Mouse (Mus musculus) heart, adult 2 months (tissue): ENCODE data around the gene Rab3il1. TPM values are rescaled to one million over a fixed set of nuclear protein-coding genes. Genes with fewer than 3 reads are reported as not detected.

ENCODE experiments used
- DNase-seq, 2 experiments: peaks; one replicate each; pipeline ENCODE4 v3.0.0; 2021
- H3K27ac ChIP-seq: fragments of 200-600 bp; 2 replicates; pipeline ENCODE4 v1.8.1; 2022
- H3K27me3 ChIP-seq: fragments of 200-500 bp; 2 replicates; pipeline ENCODE4 v1.6.1; 2012; ENCODE audit warnings: mild to moderate bottlenecking, low read length, inconsistent platforms, mixed read lengths; ENCODE audit not compliant: control insufficient read depth, insufficient read depth
- H3K36me3 ChIP-seq: fragments of 200-500 bp; 2 replicates; pipeline ENCODE4 v1.6.1; 2012; ENCODE audit warnings: low read length, inconsistent platforms; ENCODE audit not compliant: control insufficient read depth, insufficient read depth
- H3K4me1 ChIP-seq: fragments of 200-500 bp; 2 replicates; pipeline ENCODE4 v1.6.1; 2011; ENCODE audit warnings: low read length; ENCODE audit not compliant: control insufficient read depth, insufficient read depth
- H3K4me3 ChIP-seq: fragments of 200-600 bp; 2 replicates; pipeline ENCODE4 v1.8.1; 2022
- H3K79me2 ChIP-seq: fragments of 200-500 bp; replicated peaks from 2 replicates; pipeline ENCODE4 v1.6.1; 2012; ENCODE audit warnings: mild to moderate bottlenecking, inconsistent platforms, low read length, moderate library complexity, mixed read lengths; ENCODE audit not compliant: control insufficient read depth, insufficient read depth
- H3K9ac ChIP-seq: fragments of 200-500 bp; 2 replicates; pipeline ENCODE4 v1.6.1; 2012; ENCODE audit warnings: low read depth, mild to moderate bottlenecking, control low read depth, inconsistent platforms, low read length, mixed read lengths
- CTCF ChIP-seq: fragments of 200-600 bp; IDR thresholded peaks from 2 replicates; pipeline ENCODE4 v1.8.1; 2022; ENCODE audit warnings: antibody characterized with exemption, mild to moderate bottlenecking, moderate library complexity
- EP300 ChIP-seq: fragments of 200-500 bp; IDR thresholded peaks from 2 replicates; pipeline ENCODE4 v1.6.1; 2011; ENCODE audit warnings: low read depth, low read length, control low read depth; ENCODE audit not compliant: insufficient read depth
- POLR2A ChIP-seq: fragments of 200-500 bp; IDR thresholded peaks from 2 replicates; pipeline ENCODE4 v1.6.1; 2011; ENCODE audit warnings: mild to moderate bottlenecking, low read depth, low read length, control low read depth; ENCODE audit not compliant: insufficient read depth
- WGBS: fragments of 180-500 bp; shearing (Covaris S2); methylation state at CpG from one replicate; pipeline ENCODE4 v1.1.7; 2018; 5-methylcytosine and 5-hydroxymethylcytosine counted together
- intact Hi-C: fragments of 180-260 bp; cut with DNase I; formaldehyde crosslinking; loops from one replicate; pipeline ENCODE4 v1.15.1; 2025
- polyA plus RNA-seq: library from polyadenylated mRNA; depleted of rRNA; stranded (reverse); fragments of >200 nt; gene quantifications from 2 replicates; pipeline ENCODE4 v1.2.3, GENCODE M21; 2012
- total RNA-seq, 2 experiments: library from RNA; stranded (reverse); gene quantifications; 2 replicates each; pipeline ENCODE4 v1.2.3; 2021

The Rab3il1 gene
- total and polyA plus RNA-seq, 3 experiments, result 5.9 to 11.1 (median 6.5) TPM

DNA sequence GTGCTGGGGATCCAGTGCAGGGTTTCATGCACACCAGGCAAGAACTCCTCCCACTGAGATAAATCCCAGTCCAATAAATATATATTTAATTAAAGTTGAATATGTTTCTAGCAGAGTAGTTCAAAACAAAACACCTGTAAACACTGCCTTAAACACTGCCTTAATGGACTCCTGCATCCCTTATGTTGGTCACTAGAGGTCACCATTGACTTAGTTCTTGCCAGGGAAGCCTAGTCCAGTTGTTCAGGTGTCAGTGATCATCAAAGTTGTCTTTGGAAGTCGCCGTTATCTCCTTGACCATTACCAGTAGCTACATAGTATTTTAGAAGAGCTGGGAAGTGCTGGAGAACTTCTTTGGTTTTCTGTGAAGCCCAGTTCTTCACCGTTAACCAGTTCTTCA is 1.1 kb upstream of the Rab3il1 start:
- 11% methylated on average over 3 of the region's 3 CpGs for WGBS
- H3K4me1 ChIP-seq, result no peaks in the 10 kb centered on the region
- no peak for TF ChIP-seq EP300
- TF ChIP-seq POLR2A, result no peak
- TF ChIP-seq CTCF, result no peak; the same call in 1 of the 2 replicates

GRCm38 (mm10) chr19:10003696-10004095 is 2.2 kb downstream of the Rab3il1 start:
- no peak for DNase-seq
- Histone ChIP-seq H3K4me1 (no peaks in the 10 kb centered on the region), H3K79me2 (no peaks in the 10 kb centered on the region), H3K27me3 (no peaks in the 10 kb centered on the region), H3K27ac (no peak overlapping the region), H3K36me3 (no peaks in the 10 kb centered on the region), H3K4me3 (no peak overlapping the region), H3K9ac (no peak overlapping the region)
- WGBS, result 100% methylated on average over 1 of the region's 1 CpGs
- TF ChIP-seq CTCF, result no peak
- no peak for TF ChIP-seq POLR2A
- intact Hi-C loops, result no loop called here

More for the DNA sequence above, 1.1 kb upstream of the Rab3il1 start:
- H3K9ac ChIP-seq, result no peak overlapping the region
- H3K4me3 ChIP-seq, result no peak overlapping the region
- no peaks in the 10 kb centered on the region for H3K79me2 ChIP-seq
- no peaks in the 10 kb centered on the region for H3K27me3 ChIP-seq
- H3K27ac ChIP-seq, result no peak overlapping the region
- DNase-seq, result no peak
- intact Hi-C loops, result loop anchor here (1.0 to 2.0 kb wide), 4 partner anchors 20 to 198 kb away; no protein-coding TSS in a partner anchor
- no peaks in the 10 kb centered on the region for H3K36me3 ChIP-seq

- Histone ChIP-seq H3K4me3 (no peak overlapping the region), H3K27ac (no peak overlapping the region), H3K4me1 (peaks cover 5% of the 10 kb centered on the region), H3K9ac (no peak overlapping the region), H3K79me2 (no peaks in the 10 kb centered on the region), H3K27me3 (no peaks in the 10 kb centered on the region), H3K36me3 (no peaks in the 10 kb centered on the region)
- TF ChIP-seq EP300, result no peak
- TF ChIP-seq CTCF, result no peak
- no peak for TF ChIP-seq POLR2A
- DNase-seq, result no peak
- intact Hi-C loops, result no loop called here
- WGBS, result 94% methylated on average over 1 of the region's 1 CpGs
Observed at GRCm38 (mm10) chr19:10011408-10011807, 9.9 kb downstream of the Rab3il1 start.

DNA sequence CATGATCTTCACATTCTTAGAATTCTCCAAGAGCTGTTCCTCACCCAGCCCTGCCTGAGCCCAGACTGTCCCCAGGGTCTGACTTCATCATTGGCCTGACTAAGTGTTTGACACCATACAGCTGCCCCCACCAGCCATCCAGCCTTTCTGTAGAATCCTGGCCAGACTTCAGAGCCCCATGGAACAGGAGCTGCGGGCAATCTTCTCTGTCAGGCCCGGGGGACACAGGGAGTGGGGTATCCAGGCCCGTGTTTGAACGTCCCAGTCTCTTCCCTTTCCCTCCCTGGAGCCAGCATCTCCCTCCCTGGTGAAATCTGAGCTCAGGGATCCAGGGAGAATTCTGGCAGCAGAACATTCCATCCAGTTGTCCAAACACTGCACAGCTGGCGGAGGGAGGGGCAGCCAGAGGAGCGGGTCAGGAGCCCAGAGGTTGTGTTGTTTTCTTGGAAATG is 11.4 kb downstream of the Rab3il1 start:
- H3K9ac ChIP-seq, result no peak overlapping the region
- 0 out of 2 replicates have a peak, but pooled peaks have one; percentile 19 for TF ChIP-seq EP300
- TF ChIP-seq POLR2A, result no peak
- TF ChIP-seq CTCF, result no peak
- peak; percentile 78 to 86 for DNase-seq
- no peaks in the 10 kb centered on the region for H3K36me3 ChIP-seq
- H3K27me3 ChIP-seq, result no peaks in the 10 kb centered on the region
- H3K27ac ChIP-seq, result peak overlapping the region; percentile 65
- H3K4me1 ChIP-seq, result peaks cover 8% of the 10 kb centered on the region
- intact Hi-C loops, result no loop called here
- H3K4me3 ChIP-seq, result no peak overlapping the region
- H3K79me2 ChIP-seq, result no peaks in the 10 kb centered on the region
- 25% methylated on average over 6 of the region's 6 CpGs for WGBS

DNA sequence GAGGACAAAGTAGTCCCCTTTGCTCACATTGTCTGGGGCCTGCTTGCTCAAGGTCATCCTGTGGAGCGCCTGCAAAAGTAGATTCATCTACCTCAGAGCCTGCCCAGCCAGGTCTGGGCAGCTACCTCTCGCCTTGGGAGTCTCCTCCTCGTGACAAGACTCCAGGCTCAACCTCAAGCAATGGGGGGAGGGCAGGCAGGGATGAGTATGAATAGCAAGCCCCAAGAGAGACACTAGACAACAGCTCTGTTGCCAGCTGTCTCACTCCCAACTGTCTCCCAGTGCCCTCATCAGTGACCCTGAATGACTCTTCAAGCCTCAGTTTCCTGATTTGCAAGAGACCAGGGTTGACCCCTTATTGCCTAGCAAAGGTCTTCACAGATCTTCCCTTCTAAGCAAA is 11.9 kb downstream of the Rab3il1 start:
- 50% methylated on average over 3 of the region's 3 CpGs for WGBS
- intact Hi-C loops, result no loop called here
- H3K27me3 ChIP-seq, result no peaks in the 10 kb centered on the region
- no peak for TF ChIP-seq CTCF
- TF ChIP-seq POLR2A, result no peak
- no peak for TF ChIP-seq EP300
- H3K4me3 ChIP-seq, result no peak overlapping the region
- no peak for DNase-seq
- no peaks in the 10 kb centered on the region for H3K79me2 ChIP-seq
- peak overlapping the region; percentile 65 for H3K27ac ChIP-seq
- H3K4me1 ChIP-seq, result peaks cover 8% of the 10 kb centered on the region
- H3K9ac ChIP-seq, result no peak overlapping the region
- H3K36me3 ChIP-seq, result no peaks in the 10 kb centered on the region

- H3K79me2 ChIP-seq, result no peaks in the 10 kb centered on the region
- no peaks in the 10 kb centered on the region for H3K36me3 ChIP-seq
- DNase-seq, result peak; percentile 65 to 76
- no peak overlapping the region for H3K4me3 ChIP-seq
- peaks cover 11% of the 10 kb centered on the region for H3K4me1 ChIP-seq
- intact Hi-C loops, result no loop called here
- no peak overlapping the region for H3K9ac ChIP-seq
- peak overlapping the region; percentile 48 for H3K27ac ChIP-seq
- WGBS, result 37% methylated on average over 5 of the region's 5 CpGs
- no peaks in the 10 kb centered on the region for H3K27me3 ChIP-seq
- TF ChIP-seq EP300 (peak; percentile 82), POLR2A (no peak)
Observed at GRCm38 (mm10) chr19:10013913-10014312, 12.4 kb downstream of the Rab3il1 start.
